Mouse (Mus musculus) ovary, postnatal 14 days (tissue): ENCODE results near the gene Jak3.
A peak's percentile ranks its signal among the peaks of the same experiment; 100 is the strongest.

Source experiments
- DNase-seq: peaks from one replicate; pipeline ENCODE4 v3.0.0; 2022; ENCODE audit warnings: low spot score

The Jak3 gene

DNA sequence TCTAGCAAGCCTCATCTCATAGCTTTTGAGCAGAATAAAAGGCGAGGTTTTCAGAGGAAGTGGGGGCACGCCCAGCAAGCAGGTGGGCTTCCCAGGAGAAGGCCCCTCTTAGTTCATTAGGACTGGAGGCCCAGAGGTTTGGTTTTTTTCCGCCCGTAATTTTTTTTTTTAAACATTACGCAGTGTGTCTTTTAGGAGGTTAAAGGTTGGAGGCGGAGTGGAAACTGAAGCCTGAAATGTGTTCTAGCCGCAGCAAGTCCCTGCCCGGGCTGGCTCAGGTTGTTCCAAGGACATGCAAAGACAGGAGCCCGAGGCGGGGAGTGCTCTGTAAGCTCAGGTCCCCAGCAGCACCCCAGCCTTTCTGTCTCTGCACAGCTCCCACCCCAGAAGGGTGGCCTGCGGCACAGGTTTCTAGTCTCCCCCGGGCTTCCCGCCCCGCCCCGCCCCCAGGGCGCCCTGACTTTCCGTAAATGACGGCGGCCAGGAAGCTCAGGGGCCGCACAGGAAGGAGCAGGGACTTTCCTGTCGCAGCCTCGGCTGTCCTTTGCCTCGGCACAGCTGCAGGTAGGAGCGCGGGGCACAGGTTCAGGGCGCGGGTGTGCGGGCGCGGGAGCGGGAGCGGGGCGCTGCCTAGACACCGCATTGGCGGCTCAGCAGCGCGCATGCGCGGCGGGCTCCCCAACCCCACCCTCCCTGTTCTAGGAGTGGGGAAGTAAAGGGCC lies at the start of gene Jak3:
Gene Jak3 (plus strand): TSS at position 277 of the 722 bp plus-strand sequence.
- DNase-seq, result no peak

DNA sequence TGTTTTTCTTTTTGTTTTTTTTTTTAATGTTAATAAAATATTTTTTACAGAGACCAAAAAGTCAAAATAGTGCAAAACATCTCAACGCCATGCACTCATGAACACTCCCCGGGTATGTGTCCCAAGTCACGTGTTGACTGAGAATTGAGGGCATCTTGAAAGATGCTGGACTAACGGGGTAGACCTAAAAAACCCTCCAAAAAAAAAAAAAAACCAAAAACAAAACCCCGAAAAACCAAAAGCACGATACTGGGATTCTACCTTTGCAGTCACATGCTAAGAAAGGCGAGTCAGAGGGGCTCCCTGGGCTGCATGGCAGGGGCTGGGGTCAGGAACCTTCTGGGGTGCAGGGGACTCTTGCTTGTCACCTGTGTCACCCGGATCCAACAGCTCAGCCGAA lies 49.3 kb upstream of the Jak3 start:
- DNase-seq, result no peak

DNA sequence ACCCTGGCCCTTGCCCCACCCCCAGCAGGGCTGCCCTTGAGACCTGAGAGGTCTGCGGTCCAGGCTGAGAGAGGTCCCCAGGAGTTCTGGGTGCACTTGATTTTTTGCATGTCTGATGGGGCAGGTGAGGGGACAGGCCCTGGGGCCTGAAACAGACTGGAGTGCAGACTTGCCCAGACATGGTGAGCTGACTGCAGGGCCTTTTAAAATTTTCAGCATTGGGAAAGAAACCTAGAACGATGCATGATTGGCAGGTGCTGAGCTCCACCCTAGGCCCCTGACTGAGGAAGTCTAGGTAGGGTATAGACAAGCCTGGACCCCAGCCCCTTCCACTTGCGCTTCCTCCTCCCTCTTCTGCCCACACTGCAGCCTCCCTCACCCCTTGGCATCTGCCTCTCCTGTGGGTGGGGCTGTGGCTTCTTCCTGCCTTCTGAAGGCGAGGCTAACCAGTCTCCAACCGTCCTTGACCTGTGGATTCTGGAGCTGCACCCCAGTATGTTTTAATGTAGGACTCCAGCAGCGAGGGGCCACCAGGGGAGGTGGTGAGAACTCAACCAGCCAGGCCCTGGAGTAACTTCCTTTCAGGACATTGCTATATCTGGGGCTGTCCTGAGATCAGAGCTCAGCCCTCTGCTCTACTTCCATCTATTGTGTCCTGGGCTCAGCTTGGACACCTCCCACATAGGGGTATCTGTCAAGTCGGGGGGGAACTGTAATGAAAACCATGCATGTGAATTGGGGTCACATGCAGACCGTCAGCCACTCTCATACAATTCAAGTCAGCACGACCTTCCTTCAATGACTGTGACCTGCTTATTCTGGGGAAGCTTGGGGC lies 48.6 kb upstream of the Jak3 start:
- no peak for DNase-seq

DNA sequence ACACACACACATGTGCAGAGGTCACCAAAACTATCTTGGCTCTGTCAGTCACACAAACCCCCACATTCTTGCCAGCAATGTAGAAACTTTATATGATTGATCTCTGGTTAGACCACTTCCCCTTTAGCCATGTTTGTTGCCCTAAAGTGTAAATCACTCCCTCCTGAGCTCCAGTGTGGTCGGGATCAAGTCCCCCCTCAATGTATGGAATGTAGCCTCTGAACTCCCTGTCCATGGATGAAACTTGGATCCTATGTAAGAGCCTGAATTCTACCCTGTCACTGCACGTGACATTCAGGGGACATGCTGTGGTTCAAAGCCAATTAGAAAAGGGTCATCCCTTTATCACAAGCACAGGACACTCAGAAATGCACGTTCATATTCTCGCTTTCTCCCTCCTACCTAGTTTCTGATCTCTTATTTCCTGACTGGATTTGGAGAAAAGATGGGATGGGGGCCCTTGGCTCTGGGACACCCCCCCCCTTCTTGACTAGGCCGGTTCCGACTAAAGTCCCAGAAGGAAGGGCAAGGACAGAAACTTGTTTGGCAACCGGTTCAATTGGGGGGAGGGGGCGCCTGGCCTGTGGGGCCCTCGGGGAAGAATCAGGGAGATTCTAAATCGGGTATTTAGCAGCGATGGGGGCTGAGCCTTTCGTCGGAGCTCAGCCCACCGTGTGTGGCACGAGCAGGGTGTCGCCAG lies 47.5 kb upstream of the Jak3 start:
- no peak for DNase-seq

DNA sequence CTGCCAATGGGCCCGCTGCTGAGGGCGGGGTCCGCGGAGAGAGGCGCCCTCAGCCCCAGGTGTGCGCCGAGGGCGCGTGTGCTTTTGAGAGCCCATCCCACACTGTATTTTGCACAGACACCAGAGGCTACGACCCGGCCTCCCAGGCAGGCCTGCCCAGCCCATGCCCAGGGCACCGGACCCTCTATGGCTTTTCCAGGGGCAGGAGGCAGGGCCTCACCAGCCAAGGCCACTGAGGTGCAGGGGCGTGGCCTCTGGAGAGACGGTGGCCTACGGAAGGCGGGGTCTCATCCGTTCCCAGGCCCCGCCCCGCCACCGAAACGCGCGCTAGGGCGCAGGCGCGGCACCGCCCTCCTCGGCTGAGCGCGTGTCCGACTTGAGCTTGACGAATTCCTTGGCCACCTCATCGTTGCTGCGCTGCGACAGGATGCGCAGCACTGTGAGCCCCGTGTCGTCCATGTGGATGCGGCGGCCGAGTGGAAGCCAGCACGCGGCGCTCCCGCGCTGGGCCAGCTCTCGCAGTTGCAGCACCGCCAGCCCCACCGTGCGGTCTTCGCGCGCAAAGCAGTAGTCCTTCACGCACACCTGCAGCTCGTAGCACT lies 46.9 kb upstream of the Jak3 start:
- DNase-seq, result peak; percentile 92

DNA sequence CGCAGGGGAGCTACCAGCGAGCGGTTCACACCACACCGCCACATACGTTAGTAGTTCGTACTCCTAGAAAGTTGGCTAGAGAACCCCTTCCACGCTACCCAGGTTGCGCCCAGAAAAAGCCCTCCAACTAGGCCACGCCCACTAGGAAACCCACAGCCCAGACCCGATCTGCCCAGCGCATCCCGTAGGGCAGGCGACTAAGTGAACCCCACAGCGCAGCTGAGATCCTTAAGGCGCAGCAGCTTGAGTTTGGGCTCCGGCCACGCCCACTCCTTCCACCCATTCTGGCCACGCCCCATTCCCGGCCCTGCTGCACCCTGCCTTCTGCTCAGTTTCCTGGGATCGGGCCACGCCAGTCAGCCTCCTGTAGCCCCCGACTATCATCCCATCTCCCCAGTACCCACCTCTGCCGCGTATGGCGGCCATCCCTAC lies 46.3 kb upstream of the Jak3 start:
- DNase-seq, result no peak

DNA sequence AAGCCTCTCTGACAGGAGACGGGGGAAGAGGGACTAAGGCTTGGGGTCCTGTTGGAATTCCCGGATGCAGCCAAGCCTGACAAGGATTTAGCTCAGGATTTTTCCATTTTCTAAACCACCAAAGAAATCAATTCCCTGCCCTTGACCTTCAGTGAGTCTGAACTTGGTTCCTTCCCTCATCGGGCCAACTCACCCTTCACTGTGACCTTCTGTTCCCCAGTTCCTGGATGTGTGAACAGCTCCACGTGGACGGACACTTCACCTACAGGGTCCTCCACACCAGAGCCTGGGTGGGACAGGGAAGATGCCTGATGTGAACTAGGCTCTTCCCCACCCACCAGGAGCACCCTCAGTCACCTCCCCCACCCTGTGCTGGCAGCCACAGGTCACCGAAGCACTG lies 45.3 kb upstream of the Jak3 start:
- DNase-seq, result no peak

DNA sequence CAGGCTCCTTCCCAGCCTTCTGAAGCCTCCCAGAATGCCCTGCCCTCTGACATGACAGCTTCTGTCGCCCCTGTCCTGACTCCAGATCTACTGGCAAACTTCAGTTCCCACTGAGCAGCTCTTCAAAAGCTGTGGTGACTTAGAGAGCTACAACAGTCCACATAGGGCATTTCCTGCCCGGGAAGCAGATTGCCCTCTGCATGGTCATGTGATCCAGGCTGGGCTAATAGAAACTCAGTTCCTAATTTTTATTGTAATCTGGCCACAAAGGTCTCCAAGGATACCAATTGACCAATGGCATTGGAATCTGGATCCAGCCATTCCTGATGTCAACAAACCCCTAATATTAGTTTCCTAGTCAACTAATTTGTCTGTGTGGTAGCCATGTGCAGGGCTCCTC lies 44.2 kb upstream of the Jak3 start:
- DNase-seq, result no peak

DNA sequence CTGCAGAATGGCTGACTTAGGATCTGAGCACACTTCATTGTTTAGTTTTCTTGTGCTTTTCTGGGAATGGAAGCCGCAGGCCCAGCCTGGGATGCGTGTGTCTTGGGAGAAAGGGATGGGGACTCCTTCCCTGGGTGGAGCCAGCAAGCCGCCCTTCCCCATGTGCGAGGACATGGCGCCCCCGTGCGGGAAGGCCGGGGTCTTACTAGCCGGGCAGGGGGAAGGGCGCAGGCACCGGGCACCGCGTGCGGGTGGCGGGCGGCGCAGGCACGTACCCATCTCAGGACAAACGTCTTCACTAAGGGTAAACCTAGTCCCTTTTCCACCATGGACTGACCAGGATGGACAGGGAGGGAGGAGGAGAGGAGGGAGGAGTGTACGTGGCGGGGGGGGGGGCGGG lies 42.9 kb upstream of the Jak3 start:
- DNase-seq, result no peak

DNA sequence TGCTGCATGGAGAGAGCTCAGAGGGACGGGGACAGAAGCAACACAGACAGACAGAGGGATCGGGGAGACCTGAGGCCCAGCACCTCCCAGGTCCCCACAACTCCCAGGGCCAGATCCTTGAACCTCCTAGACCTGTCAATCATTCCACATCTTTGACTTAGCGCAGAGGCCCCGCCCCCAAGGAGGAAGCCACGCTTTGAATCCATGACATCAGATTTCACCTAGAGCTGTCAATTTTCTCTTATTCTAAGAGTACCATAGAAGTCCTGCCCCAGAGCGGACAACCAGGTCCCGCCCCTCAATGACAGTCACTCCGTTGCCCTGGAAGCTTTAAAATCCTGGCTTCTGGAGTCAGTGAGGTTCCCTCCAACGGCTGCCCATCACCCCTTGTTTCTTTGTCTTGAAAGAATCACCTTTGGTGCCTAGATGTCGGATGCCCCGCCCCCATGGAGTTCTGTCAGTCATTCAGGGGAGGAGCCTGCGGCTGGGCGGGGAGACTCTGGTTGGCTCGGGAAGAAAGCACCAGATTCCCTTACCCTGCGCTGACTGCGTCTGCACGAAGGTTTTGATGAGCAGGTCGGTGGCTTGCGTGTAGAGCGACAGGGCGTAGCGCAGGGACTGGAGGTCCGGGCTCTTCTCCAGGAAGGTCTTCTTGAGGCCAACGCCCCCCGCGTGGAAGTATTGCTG lies 42.0 kb upstream of the Jak3 start:
- DNase-seq, result no peak

DNA sequence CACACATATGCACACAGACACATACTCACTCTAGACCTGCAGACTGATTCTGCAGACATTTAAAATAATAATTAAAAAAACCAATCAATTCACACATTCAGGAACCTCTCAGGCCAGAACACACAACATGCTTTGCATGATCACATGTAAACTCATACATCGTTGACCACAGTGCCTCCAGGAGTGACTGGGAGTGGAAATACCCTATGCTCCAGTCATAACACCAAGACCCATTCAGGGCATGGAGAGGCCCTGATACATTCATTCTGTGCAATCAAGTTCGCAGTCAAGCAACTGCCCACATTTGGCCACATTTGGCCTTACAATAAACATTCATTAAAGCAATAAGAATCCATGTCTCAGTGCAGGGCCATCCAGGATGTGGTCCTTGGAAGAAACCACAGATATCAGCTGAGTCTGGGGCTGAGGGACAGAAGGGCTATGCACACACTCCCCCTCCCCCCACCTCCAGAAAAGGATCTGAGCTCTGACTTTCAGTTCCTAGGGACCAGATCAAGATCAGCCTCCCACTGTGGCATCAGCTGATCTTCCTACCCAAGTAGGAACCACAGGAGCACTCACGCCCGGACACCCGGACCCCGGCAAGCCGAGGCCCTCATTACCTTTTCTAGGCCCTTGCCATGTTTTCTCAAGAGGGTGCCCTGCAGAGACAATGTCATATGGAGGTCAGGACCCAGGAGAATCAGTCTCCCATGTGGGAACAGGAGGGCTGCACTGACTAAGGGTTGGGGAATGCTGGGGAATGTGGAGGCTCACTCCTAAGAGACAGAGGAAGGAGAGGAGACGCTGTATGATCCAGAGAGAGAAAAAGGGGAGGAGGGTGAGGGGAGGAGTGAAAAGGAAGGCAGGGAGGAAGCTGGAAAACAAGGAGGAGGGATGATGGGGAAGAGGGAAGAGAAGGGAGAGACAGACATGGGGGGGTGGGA lies 38.7 kb upstream of the Jak3 start:
- no peak for DNase-seq

DNA sequence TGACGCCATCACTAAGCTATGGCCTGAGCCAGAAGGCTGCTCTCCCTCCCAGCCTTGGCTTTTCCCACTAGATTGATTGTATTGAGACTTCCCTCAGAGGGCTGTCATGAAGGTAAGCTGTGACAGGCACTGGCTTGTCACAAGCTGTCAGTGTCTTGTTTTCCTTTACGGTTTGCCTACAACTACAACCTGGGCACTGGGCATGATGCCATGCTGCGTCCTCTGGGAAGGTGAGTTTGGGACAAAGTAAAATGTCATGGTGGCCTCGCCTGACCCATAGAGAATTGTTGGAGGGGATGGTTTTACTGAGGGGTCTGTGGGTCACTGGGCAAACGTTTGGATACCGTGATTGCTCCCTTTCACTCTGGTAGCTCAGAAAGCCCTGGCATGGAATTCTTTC lies 37.8 kb upstream of the Jak3 start:
- DNase-seq, result no peak

DNA sequence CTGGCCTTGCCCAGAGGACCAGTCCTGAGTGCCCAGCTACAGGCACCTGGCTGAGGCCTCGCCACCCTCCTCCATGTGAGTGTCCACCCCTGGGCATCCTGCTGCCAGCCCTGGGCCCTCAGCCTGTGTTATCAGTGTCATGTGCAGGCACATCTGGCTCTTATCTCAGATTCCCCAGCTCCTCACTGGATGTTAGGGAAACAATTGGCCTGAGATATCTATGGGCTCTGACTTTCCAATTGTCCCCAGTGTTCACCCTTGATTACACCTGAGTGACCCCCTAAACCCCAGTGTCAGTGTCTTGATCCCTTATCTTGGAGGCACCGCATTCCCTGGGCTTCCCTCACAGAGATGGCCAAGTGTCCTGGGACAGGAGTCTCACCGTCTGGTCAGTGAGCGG lies 36.8 kb upstream of the Jak3 start:
- no peak for DNase-seq

DNA sequence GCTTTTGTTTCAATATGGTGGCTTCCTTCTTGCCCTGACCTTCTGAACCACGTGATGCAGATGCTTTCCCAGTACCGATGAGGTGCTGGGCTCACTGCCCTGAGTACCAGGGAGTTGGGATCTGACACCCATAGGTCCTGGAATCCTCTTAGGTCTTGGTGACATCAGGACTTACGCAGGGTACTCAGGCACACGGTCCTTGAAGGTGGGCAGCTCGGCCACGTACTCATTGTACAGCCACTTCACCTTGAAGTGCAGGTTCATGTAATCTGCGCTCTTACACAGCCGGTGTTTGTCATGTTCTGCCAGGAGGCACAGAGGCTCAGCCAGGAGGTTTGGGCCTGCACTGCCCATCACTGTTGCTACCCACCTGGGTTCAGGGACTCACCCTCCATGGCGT lies 30.6 kb upstream of the Jak3 start:
- DNase-seq, result no peak

DNA sequence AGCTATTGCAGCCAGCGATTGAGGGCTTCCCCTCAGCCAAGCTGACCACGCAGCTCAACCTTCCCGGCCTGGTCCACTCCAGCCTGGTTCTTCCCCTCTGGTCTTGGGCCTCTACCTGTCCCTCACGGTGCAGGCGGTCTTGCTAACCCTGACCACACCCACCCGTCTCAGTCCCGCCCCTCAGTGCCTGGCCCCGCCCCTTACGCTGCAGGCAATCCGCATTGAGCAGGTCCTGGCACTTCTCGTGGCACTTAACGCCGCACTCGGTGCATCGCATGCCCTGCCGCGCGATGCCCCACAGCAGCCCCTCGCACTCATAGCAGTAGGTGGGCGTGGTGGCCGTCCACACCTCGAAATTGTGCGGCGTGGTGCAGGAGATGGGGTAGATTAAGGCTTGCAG lies 21.5 kb upstream of the Jak3 start:
- no peak for DNase-seq

DNA sequence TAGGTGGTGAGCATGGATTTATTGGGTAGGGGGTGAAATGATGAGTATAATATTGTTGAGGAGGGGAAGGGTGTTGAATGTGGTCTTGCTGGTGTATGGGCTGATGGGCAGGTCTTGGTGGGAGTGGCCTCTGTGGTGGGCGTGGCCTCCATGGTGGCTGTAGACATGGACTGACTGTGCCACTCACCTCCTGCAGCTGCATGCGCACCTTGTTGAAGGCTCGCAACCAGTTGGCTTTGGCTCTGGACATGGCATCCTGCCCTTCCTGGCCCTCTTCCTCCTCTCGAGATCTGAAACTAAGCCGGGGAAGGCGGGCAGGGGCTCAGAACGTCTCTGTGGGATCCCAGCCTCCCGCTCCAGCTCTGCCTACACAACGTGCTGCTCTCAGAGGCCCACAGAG lies 18.3 kb upstream of the Jak3 start:
- no peak for DNase-seq

DNA sequence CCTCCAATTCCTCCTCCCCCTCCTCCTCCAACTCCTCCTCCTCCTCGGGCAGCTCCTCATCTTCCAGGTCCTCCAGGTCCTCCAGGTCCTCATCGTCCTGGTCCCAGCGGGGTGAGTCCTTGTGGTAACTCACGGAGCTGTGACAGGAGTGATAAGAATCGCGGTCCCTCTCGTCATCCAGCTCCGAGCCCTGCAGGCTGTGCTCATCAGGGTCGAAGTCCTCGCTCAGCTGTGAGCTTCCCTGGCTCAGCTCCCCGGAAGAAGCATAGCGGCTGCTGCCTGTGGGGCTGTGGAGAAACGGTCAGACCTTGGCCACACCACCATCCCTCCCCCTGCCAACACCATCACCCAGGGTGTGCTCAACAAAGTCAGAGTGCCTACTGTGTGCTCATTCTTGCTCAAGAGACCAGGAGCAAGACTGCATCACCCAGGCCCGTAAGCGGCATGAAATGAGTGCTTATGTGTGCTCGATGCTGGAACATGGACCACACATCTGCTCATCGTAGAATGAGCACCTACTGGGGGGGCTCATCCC lies 17.5 kb upstream of the Jak3 start:
- DNase-seq, result no peak

DNA sequence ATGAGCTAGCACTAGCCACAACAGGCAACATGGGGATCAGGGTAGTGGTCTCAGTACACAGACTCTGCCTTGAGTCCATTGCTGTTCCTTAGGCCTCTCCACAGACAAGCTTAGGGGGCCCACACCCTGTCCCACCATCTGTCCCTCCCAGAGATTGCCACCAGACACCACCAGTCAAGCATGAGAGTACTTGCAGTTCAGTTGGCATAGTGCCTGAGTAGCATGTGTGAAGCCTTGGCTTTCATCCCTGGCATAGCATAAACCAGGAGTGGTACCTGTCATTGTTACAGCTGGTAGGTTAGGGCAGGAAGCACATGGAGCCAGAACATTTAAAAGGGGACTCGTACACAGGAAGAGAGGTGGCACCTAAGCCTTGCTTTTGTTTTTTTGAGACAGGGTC lies 16.3 kb upstream of the Jak3 start:
- no peak for DNase-seq

DNA sequence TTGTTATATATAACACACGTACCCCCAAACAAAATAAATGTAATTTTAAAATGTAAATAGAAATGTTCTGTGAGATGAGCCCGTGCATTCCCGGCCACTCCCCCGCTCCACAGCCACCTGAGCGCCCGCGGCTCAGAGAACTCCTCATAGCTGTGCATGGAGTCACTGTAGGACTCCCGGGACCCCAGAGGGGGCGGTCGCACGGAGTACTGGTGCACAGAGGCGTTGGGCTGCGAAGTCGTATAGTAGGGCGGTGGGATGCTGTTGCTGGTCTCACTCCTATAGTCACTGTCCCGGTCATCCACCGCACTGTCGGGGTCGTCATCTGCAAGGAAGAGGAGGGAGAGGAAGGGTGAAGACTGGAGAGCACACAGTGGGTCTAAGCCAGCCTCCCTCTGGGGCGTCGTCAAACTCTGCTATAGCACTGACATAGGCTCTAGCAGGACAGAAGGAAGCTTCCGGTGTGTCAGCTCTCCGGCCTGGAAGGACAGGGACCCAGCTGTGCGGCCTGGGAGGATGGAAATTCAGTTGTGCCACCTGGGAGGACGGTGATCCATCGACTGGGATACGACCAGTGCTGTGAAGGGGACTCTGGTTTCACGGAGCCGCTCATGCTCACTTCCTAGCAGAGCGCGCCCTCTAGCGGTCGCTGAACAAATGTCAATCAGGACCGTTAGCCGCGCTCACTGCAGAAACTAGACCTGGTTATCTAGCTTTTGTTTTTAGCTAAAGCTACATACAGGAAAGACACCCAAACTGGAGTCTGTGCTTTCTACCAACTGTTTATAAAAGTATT lies 15.6 kb upstream of the Jak3 start:
- peak; percentile 83 for DNase-seq
